Comparison of ENCODE assay signal across 22 mouse cellular contexts in genomic region chr9:114799498-114800107, GRCm38 (mm10). TPM values are rescaled to one million over a fixed set of nuclear protein-coding genes. Genes with fewer than 3 reads are reported as not detected.
A peak's percentile ranks its signal among the peaks of the same experiment; 100 is the strongest.
DNase-seq lines count a peak whose midpoint lies in the region; ATAC-seq and TF ChIP-seq lines count a peak whose summit lies in the region.
"Had no signal": no experiment of that assay in that cellular context is flagged by ENCODE, and none has a peak within 500 bp of the region (broad histone marks: within the 10 kb centered on the region; RNA-seq: fewer than 3 reads in every experiment).

No protein-coding gene starts in this region.

- no peak overlapping the region; the same call in 1 of the 2 replicates for H3K9ac ChIP-seq in midbrain, embryonic 15.5 days
- no peak overlapping the region for H3K9ac ChIP-seq in ES-E14 (ENCODE audit: insufficient read depth, low read depth, low read length, poor library complexity, severe bottlenecking)
- H3K9ac ChIP-seq: embryonic facial prominence, embryonic 12.5 days; forebrain, embryonic 13.5 days; forebrain, postnatal 0 days; heart, embryonic 15.5 days had no signal

- peak; percentile 52 for DNase-seq in midbrain, embryonic 10.5 days (ENCODE audit: low spot score)
- DNase-seq in ES-E14 (ENCODE audit: low read depth, low spot score), result no peak
- DNase-seq in embryo, embryonic 10 days (ENCODE audit: low spot score), result peak; percentile 88
- DNase-seq in embryonic facial prominence, embryonic 10.5 days (ENCODE audit: low spot score), result peak; percentile 47
- DNase-seq in urinary bladder, postnatal 25 days (ENCODE audit: low spot score), result no peak
- DNase-seq in left cerebral cortex, adult 11 months (ENCODE audit: low spot score), result no peak
- no peak for DNase-seq in right cerebral cortex, postnatal 36 days (ENCODE audit: low spot score in 2 of 2)
- DNase-seq: adrenal gland, postnatal 14 days; cerebellum, adult 11-12 months; cerebellum, adult 9-11 months; forebrain, postnatal 0 days; gastrocnemius, postnatal 14 days; heart, adult 2 months; heart, postnatal 14 days had no signal

- 39% methylated on average over 10 of the region's 10 CpGs for WGBS in midbrain, embryonic 10.5 days
- 40% methylated on average over 10 of the region's 10 CpGs for WGBS in midbrain, embryonic 15.5 days
- WGBS in embryonic facial prominence, embryonic 10.5 days, result 36% methylated on average over 10 of the region's 10 CpGs

- no peak overlapping the region for H3K4me2 ChIP-seq in midbrain, embryonic 15.5 days
- H3K4me2 ChIP-seq: embryonic facial prominence, embryonic 12.5 days; forebrain, embryonic 13.5 days; heart, embryonic 11.5 days; heart, embryonic 15.5 days had no signal

- H3K27ac ChIP-seq in midbrain, embryonic 10.5 days (replicated peaks), result peak overlapping the region; percentile 19
- H3K27ac ChIP-seq in midbrain, embryonic 15.5 days, result no peak overlapping the region
- H3K27ac ChIP-seq in ES-E14 (ENCODE audit: insufficient read depth, low read depth, low read length, poor library complexity, severe bottlenecking), result no peak overlapping the region
- H3K27ac ChIP-seq in embryonic facial prominence, embryonic 10.5 days (replicated peaks), result peak overlapping the region; percentile 42; the same call in 1 of the 2 replicates
- H3K27ac ChIP-seq: embryonic facial prominence, embryonic 12.5 days; forebrain, embryonic 13.5 days; heart, adult 2 months; heart, embryonic 15.5 days; hindbrain, postnatal 0 days had no signal

- H3K4me3 ChIP-seq in midbrain, embryonic 10.5 days, result no peak overlapping the region
- no peak overlapping the region for H3K4me3 ChIP-seq in midbrain, embryonic 15.5 days
- no peak overlapping the region for H3K4me3 ChIP-seq in ES-E14 (ENCODE audit: insufficient read depth in 1 of 2, low read depth in 1 of 2, low read length in 2 of 2, poor library complexity in 1 of 2, severe bottlenecking in 1 of 2)
- H3K4me3 ChIP-seq in embryonic facial prominence, embryonic 10.5 days, result no peak overlapping the region
- H3K4me3 ChIP-seq: embryonic facial prominence, embryonic 12.5 days; forebrain, embryonic 13.5 days; heart, adult 2 months; heart, embryonic 15.5 days had no signal

- no peaks in the 10 kb centered on the region for H3K27me3 ChIP-seq in midbrain, embryonic 10.5 days (ENCODE audit: low read depth, poor library complexity, severe bottlenecking)
- H3K27me3 ChIP-seq in midbrain, embryonic 15.5 days (replicated peaks), result no peaks in the 10 kb centered on the region
- H3K27me3 ChIP-seq in embryonic facial prominence, embryonic 10.5 days (replicated peaks; ENCODE audit: low read depth, poor library complexity, severe bottlenecking), result peaks cover 4% of the 10 kb centered on the region; the same call in 1 of the 2 replicates
- H3K27me3 ChIP-seq: embryonic facial prominence, embryonic 12.5 days; forebrain, embryonic 13.5 days; heart, embryonic 15.5 days; Patski had no signal

- no peaks in the 10 kb centered on the region for H3K9me3 ChIP-seq in midbrain, embryonic 10.5 days (replicated peaks)
- H3K9me3 ChIP-seq in midbrain, embryonic 15.5 days, result no peaks in the 10 kb centered on the region
- no peaks in the 10 kb centered on the region for H3K9me3 ChIP-seq in ES-E14 (ENCODE audit: control insufficient read depth, insufficient read depth, low read depth, low read length)
- no peaks in the 10 kb centered on the region for H3K9me3 ChIP-seq in embryonic facial prominence, embryonic 10.5 days
- H3K9me3 ChIP-seq: embryonic facial prominence, embryonic 12.5 days; forebrain, embryonic 13.5 days; heart, embryonic 15.5 days had no signal

- ATAC-seq in midbrain, embryonic 15.5 days (replicated peaks), result no peak
- ATAC-seq: activated CD4-positive, CD25-positive, alpha-beta regulatory T cell, adult 4 months; forebrain, embryonic 13.5 days; forebrain, postnatal 0 days; hindbrain, postnatal 0 days; Patski had no signal

- peaks cover 79% of the 10 kb centered on the region for H3K4me1 ChIP-seq in midbrain, embryonic 10.5 days
- H3K4me1 ChIP-seq in midbrain, embryonic 15.5 days, result peaks cover 6% of the 10 kb centered on the region; the same call in 1 of the 2 replicates
- H3K4me1 ChIP-seq in ES-E14 (ENCODE audit: control insufficient read depth in 2 of 2, insufficient read depth in 2 of 2, low read length in 2 of 2, poor library complexity in 1 of 2), result peaks cover 2 to 4% of the 10 kb centered on the region in 2 experiments; a peak in 2 of 4 replicates
- H3K4me1 ChIP-seq in embryonic facial prominence, embryonic 10.5 days, result peaks cover 62% of the 10 kb centered on the region

- in situ Hi-C loops in ES-E14 (cut with MboI; ENCODE audit: low sequenced_read_pairs in 2 of 2, unreplicated experiment in 2 of 2), result no loop called here

- H3K36me3 ChIP-seq in midbrain, embryonic 10.5 days, result 0 out of 2 replicates have a peak, but pooled peaks cover 2% of the 10 kb centered on the region
- H3K36me3 ChIP-seq in midbrain, embryonic 15.5 days (replicated peaks), result no peaks in the 10 kb centered on the region
- no peaks in the 10 kb centered on the region for H3K36me3 ChIP-seq in ES-E14 (ENCODE audit: control insufficient read depth, insufficient read depth, low read length, poor library complexity, severe bottlenecking)
- H3K36me3 ChIP-seq in embryonic facial prominence, embryonic 10.5 days (replicated peaks), result no peaks in the 10 kb centered on the region
- H3K36me3 ChIP-seq: embryonic facial prominence, embryonic 12.5 days; heart, embryonic 15.5 days had no signal

TF ChIP-seq in ES-E14, 5 proteins besides CTCF, POLR2A, EP300 and RAD21:
- TF ChIP-seq ZC3H11A (IDR thresholded peaks at IDR 0.05; ENCODE audit: borderline replicate concordance, low read depth, low read length) (no peak), CHD2 (IDR thresholded peaks at IDR 0.05; ENCODE audit: low read depth, low read length) (no peak), ZNF384 (IDR thresholded peaks at IDR 0.05; ENCODE audit: low read depth, low read length) (no peak), MAFK (IDR thresholded peaks at IDR 0.05; ENCODE audit: insufficient read depth, low read depth, low read length) (peak; percentile 85), HCFC1 (IDR thresholded peaks at IDR 0.05; ENCODE audit: borderline replicate concordance, insufficient read depth, low read length) (no peak)

RNA-seq across cellular contexts. Expression of gene Cmtm7, which starts 17.9 kb away (rescaled TPM):
- polyA plus RNA-seq in midbrain, embryonic 10.5 days (2016; fragmentation: Nextera tagmentation; extraction: Ambion mirVana), result 75.6 and 88.2 TPM in 2 replicates
- polyA plus RNA-seq in midbrain, embryonic 15.5 days (2015; fragmentation: Nextera tagmentation; extraction: Ambion mirVana), result 12.2 and 15.2 TPM in 2 replicates
- total RNA-seq in ES-E14 (2012; rRNA removed), result 75.1 and 96.9 TPM in 2 replicates
- polyA plus RNA-seq in embryonic facial prominence, embryonic 10.5 days (2016; fragmentation: Nextera tagmentation; extraction: Ambion mirVana), result 88.0 and 93.2 TPM in 2 replicates

RNA-seq across cellular contexts. Expression of gene Cmtm8, which starts 44.4 kb away (rescaled TPM):
- 21.7 and 32.1 TPM in 2 replicates for polyA plus RNA-seq in midbrain, embryonic 10.5 days (2016; fragmentation: Nextera tagmentation; extraction: Ambion mirVana)
- polyA plus RNA-seq in midbrain, embryonic 15.5 days (2015; fragmentation: Nextera tagmentation; extraction: Ambion mirVana), result 7.3 and 7.5 TPM in 2 replicates
- 1.8 and 2.2 TPM in 2 replicates for total RNA-seq in ES-E14 (2012; rRNA removed)
- polyA plus RNA-seq in embryonic facial prominence, embryonic 10.5 days (2016; fragmentation: Nextera tagmentation; extraction: Ambion mirVana), result 21.3 and 26.4 TPM in 2 replicates
- polyA plus RNA-seq: activated CD4-positive, CD25-positive, alpha-beta regulatory T cell, adult 4 months had no signal

Comparison
In these comparisons a context has a peak if more than half of its experiments do, and no peak if none do; other contexts are left out.
1. H3K27ac ChIP-seq: peak in midbrain, embryonic 10.5 days (single experiment) and embryonic facial prominence, embryonic 10.5 days (single experiment); none in midbrain, embryonic 15.5 days (single experiment) and ES-E14 (single experiment).
2. DNase-seq: peak in midbrain, embryonic 10.5 days (single experiment), embryo, embryonic 10 days (single experiment) and embryonic facial prominence, embryonic 10.5 days (single experiment); none in ES-E14 (single experiment), urinary bladder, postnatal 25 days (single experiment), left cerebral cortex, adult 11 months (single experiment) and right cerebral cortex, postnatal 36 days (0 of 2).